Mouse (Mus musculus): ENCODE measurements around the gene 4930563M21Rik. TPM values are rescaled to one million over a fixed set of nuclear protein-coding genes. Genes with fewer than 3 reads are reported as not detected.

The 4930563M21Rik gene
- polyA plus RNA-seq, 1 experiment from 2014 or later, result not detected

DNA sequence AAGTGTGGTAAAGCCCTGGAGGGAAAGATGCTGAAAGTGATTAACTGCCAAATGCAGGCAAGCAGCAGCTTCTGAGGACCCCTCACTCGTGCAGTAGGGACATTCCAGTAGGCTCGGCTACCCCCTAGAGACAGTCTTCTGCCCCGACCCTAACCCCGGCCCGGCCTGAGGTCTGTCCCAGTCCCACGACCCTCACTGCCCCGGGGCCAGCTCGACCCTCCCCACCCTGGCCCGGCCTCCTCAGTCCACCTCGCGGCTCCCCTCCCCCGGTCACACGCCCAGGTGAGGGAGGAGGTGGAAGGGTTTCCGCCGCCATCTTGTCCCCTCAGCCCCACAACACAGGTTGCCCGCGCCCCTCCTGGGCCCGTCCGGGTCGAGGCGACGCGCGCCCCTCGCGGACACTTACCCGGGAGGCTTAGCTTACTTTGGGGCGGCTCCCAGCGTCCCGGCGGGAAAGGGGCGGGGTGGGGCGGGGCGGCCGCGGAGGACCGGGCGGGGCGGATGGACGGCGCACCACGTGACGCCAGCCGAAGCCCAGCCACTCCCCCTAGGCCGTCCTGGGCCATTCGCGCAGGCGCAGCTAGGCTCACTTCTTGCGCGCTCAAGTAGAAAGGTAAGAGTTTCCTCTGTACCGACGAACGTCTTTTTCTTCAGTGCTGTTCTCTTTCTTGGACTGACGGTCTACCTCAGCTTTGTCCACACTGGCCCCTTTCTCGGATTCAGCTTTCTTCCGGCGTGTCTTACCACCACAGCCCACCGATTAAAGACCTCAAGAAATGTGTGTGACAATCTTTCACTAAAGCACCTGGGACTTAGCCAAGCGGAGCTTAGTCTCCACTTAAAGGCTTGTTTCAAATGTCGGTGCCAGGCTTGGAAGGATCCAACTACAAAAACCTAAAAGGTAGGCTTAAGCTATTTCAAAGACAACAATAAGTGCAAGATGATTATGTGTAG is 72.4 kb downstream of the 4930563M21Rik start, which contains the start of gene Scaper:
Scaper (minus strand) TSS at position 456 of the 954 bp plus-strand sequence.
- H3K27ac ChIP-seq, result peak within 1 kb of the TSS; percentile 9; the same call in 1 of the 2 replicates
- peak within 1 kb of the TSS; percentile 63 for H3K4me2 ChIP-seq (replicated peaks)
- no peaks in the 10 kb centered on the region for H3K36me3 ChIP-seq
- H3K27me3 ChIP-seq (replicated peaks), result no peaks in the 10 kb centered on the region
- peaks cover 4% of the 10 kb centered on the region; the same call in 1 of the 2 replicates for H3K4me1 ChIP-seq
- H3K9ac ChIP-seq, result peak within 1 kb of the TSS; percentile 64
- H3K9me3 ChIP-seq, result no peaks in the 10 kb centered on the region
- H3K4me3 ChIP-seq, result peak within 1 kb of the TSS; percentile 74
- ATAC-seq (ENCODE audit: low FRiP score, low read depth), result peak; percentile 98
- WGBS, result 1% methylated on average over 60 of the region's 60 CpGs

DNA sequence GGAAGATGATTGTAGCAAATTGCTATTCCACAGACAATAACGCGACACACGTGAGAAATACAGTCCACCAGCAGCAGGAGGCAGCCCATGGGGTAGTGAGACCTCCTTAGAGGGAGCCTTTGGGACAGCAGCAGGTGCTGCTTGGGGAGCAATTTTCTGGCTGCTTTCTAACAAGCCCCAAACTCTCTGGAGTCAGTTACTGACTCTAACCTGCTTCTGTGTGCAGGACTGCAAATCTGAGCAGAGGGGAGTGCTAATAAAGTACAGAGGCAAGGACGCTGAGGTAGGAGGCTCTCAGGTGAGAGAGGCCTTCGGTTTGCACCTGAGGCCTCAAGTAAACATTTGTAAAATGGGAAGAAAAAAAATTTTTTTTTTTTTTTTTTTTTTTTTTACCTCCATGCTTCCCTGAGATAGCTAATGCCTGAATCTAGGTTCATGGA is 73.1 kb downstream of the 4930563M21Rik start:
- Histone ChIP-seq H3K27me3 (replicated peaks) (no peaks in the 10 kb centered on the region), H3K36me3 (no peaks in the 10 kb centered on the region), H3K9ac (peak overlapping the region; percentile 64), H3K4me1 (peaks cover 4% of the 10 kb centered on the region; the same call in 1 of the 2 replicates), H3K27ac (no peak overlapping the region), H3K4me3 (peak overlapping the region; percentile 74), H3K4me2 (replicated peaks) (peak overlapping the region; percentile 63), H3K9me3 (no peaks in the 10 kb centered on the region)
- WGBS, result 47% methylated on average over 5 of the region's 5 CpGs
- ATAC-seq (ENCODE audit: low FRiP score, low read depth), result no peak

DNA sequence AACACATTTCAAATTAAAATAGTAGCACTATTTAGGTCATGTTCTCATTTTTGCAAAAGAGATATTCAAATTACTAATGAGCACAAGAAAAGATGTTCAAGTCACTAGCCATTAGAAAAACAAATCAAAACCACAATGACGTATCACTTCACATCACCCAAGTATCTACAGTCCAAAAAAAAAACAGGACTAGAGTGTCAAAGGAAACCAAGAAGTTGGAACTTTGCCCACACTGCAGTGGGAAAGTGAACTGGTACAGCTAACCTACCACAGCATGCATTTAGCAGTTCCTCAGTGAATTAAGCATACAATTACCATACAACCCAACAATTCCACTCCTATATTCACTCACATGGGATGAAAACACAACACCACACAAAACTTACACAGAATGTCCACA is 77.9 kb downstream of the 4930563M21Rik start:
- Histone ChIP-seq H3K9ac (no peak overlapping the region), H3K4me1 (peaks cover 4% of the 10 kb centered on the region; the same call in 1 of the 2 replicates), H3K4me3 (no peak overlapping the region), H3K27ac (no peak overlapping the region), H3K36me3 (no peaks in the 10 kb centered on the region), H3K4me2 (replicated peaks) (no peak overlapping the region), H3K27me3 (replicated peaks) (no peaks in the 10 kb centered on the region), H3K9me3 (no peaks in the 10 kb centered on the region)
- no peak for ATAC-seq (ENCODE audit: low FRiP score, low read depth)
- 95% methylated on average over 1 of the region's 1 CpGs for WGBS

DNA sequence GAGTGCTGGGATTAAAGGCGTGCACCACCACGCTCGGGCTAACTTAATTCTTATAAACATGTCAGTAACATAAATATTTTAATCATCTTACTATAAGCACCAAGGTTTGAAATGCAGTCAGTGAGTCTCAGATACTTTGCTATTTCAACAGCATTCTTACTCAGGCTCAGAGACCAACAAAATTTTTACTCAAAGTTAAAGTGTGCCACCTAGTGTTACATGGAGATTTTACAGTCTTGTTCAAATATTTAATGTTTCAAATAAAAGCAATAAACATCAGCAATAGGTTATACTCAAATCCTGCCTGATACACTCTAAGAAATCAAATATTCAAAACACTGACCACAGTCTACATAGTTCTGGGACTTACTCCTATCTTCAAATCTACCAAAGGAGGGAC is 91.8 kb downstream of the 4930563M21Rik start:
- Histone ChIP-seq H3K4me2 (replicated peaks) (no peak overlapping the region), H3K9me3 (no peaks in the 10 kb centered on the region), H3K36me3 (no peaks in the 10 kb centered on the region), H3K27me3 (replicated peaks) (no peaks in the 10 kb centered on the region), H3K27ac (no peak overlapping the region), H3K4me3 (no peak overlapping the region), H3K9ac (no peak overlapping the region), H3K4me1 (no peaks in the 10 kb centered on the region)
- WGBS, result 77% methylated on average over 3 of the region's 3 CpGs
- ATAC-seq (ENCODE audit: low FRiP score, low read depth), result no peak

DNA sequence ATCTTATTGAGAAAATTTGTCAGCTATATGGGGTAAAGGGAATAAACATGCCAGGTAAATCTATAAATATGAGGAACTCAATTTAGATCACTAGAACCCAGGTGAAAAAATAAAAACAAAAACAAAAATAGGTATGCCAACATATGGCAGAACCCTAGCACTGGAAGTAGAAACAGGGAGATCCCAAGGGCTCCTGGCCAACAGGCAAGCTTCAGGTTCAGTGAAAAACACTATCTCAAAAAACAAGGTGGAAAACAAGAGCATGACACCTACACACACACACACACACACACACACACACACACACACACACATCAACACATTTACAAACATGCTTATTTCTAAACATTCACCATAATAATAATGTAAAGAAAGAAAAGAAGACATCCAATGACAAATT is 93.6 kb downstream of the 4930563M21Rik start:
- no peaks in the 10 kb centered on the region for H3K36me3 ChIP-seq
- no peak for ATAC-seq (ENCODE audit: low FRiP score, low read depth)

More for the DNA sequence above, 93.6 kb downstream of the 4930563M21Rik start:
- H3K9ac ChIP-seq, result no peak overlapping the region
- no peaks in the 10 kb centered on the region for H3K9me3 ChIP-seq
- no peak overlapping the region for H3K27ac ChIP-seq
- no peaks in the 10 kb centered on the region for H3K4me1 ChIP-seq
- no peaks in the 10 kb centered on the region for H3K27me3 ChIP-seq (replicated peaks)
- H3K4me3 ChIP-seq, result no peak overlapping the region
- no peak overlapping the region for H3K4me2 ChIP-seq (replicated peaks)

Other genes starting within 250 kb of the 4930563M21Rik start
- 20.4 and 20.7 TPM in 2 replicates for gene Scaper, start 72.4 kb downstream of the 4930563M21Rik start, polyA plus RNA-seq (2016; fragmentation: Nextera tagmentation; extraction: Ambion mirVana)
- 308 and 317 TPM in 2 replicates for gene Rcn2, start 31.3 kb upstream of the 4930563M21Rik start, polyA plus RNA-seq (2016; fragmentation: Nextera tagmentation; extraction: Ambion mirVana)
- gene Pstpip1, start 79.4 kb upstream of the 4930563M21Rik start, polyA plus RNA-seq (2016; fragmentation: Nextera tagmentation; extraction: Ambion mirVana), result 0.74 and 0.78 TPM in 2 replicates
- 514 and 516 TPM in 2 replicates for gene Tspan3, start 154.9 kb upstream of the 4930563M21Rik start, polyA plus RNA-seq (2016; fragmentation: Nextera tagmentation; extraction: Ambion mirVana)

All from neural tube, embryonic 12.5 days (tissue).